Mouse (Mus musculus) C2C12 (cell line): Measurements from ENCODE around the gene Fryl.

Experiments
- CEBPB ChIP-seq: IDR thresholded peaks from one replicate; pipeline ENCODE4 v1.6.1; 2011; ENCODE audit warnings: low read depth, mild to moderate bottlenecking, control low read depth, moderate library complexity
- CTCF ChIP-seq: IDR thresholded peaks from one replicate; pipeline ENCODE4 v1.5.1; 2011; ENCODE audit not compliant: control insufficient read depth, insufficient read depth, insufficient read length
- FOSL1 ChIP-seq: IDR thresholded peaks from one replicate; pipeline ENCODE4 v1.8.0; 2011; ENCODE audit warnings: mild to moderate bottlenecking, low read length; ENCODE audit not compliant: poor library complexity, insufficient read depth, severe bottlenecking
- MAX ChIP-seq: IDR thresholded peaks from one replicate; pipeline ENCODE4 v1.6.1; 2011; ENCODE audit warnings: mild to moderate bottlenecking, control low read depth
- MYOD1 ChIP-seq: IDR thresholded peaks from one replicate; pipeline ENCODE4 v1.6.1; 2011; ENCODE audit warnings: low read depth; ENCODE audit not compliant: control insufficient read depth, insufficient read length

DNA sequence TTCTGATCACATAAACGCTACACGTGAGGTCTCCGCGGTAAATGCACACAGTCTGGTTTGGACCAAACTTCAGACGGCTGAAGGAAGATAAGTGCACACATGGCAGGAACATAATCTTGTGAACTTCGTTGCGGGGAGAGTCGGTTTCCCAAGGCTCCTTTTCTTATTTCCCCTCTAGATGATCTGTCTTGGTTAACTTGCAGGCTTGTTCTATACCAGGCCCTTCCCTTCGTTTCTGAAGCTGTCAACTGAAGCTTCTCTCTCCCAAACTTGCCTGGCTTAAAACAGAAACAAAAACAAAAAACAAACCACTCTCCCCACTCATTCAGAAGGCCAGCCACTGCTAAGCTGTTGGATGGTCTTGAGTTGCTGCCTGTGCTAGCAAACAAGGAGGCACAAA, 241.7 kb downstream of the Fryl start:
- TF ChIP-seq CTCF (no peak), MAX (no peak), FOSL1 (no peak), CEBPB (no peak), MYOD1 (no peak)
